ENCODE assay signal across 18 mouse cellular contexts in genomic region chr10:117105015-117105414, GRCm38 (mm10). TPM values are rescaled to one million over a fixed set of nuclear protein-coding genes. Genes with fewer than 3 reads are reported as not detected.
DNase-seq lines count a peak whose midpoint lies in the region; ATAC-seq lines count a peak whose summit lies in the region.
"Had no signal": no experiment of that assay in that cellular context is flagged by ENCODE, and none has a peak within 500 bp of the region (broad histone marks: within the 10 kb centered on the region; RNA-seq: fewer than 3 reads in every experiment).

No protein-coding gene starts in this region.

- no peak overlapping the region for H3K9ac ChIP-seq in heart, embryonic 15.5 days
- H3K9ac ChIP-seq in intestine, embryonic 16.5 days (ENCODE audit: low read depth, low read length): no peak overlapping the region
- no peak overlapping the region for H3K9ac ChIP-seq in stomach, embryonic 16.5 days (ENCODE audit: low read length)
- H3K9ac ChIP-seq: embryonic facial prominence, embryonic 15.5 days; midbrain, embryonic 12.5 days had no signal

- DNase-seq in heart, postnatal 4 days: no peak
- DNase-seq in thymus, postnatal 0 days (ENCODE audit: low spot score): peak; percentile 36
- no peak for DNase-seq in thymus, adult 18-20 months
- no peak for DNase-seq in layer of hippocampus, postnatal 14 days (ENCODE audit: low spot score in 2 of 2)
- no peak for DNase-seq in kidney, adult 8-10 months
- DNase-seq: cerebellum, postnatal 10 days; heart, adult 18-20 months; lung, adult 2 months; spleen, adult 18-20 months had no signal

- H3K4me1 ChIP-seq in heart, embryonic 15.5 days (replicated peaks): peaks cover 40% of the 10 kb centered on the region
- H3K4me1 ChIP-seq in intestine, embryonic 16.5 days (ENCODE audit: control insufficient read depth, insufficient read depth, low read length): peaks cover 27% of the 10 kb centered on the region
- peaks cover 26% of the 10 kb centered on the region for H3K4me1 ChIP-seq in stomach, embryonic 16.5 days (ENCODE audit: control insufficient read depth, insufficient read depth, low read length)

- ATAC-seq in heart, embryonic 15.5 days (replicated peaks; ENCODE audit: insufficient number of reproducible peaks, insufficient read depth, low FRiP score, low read depth): no peak; the same call in 1 of the 2 replicates
- peak; percentile 47; the same call in 1 of the 2 replicates for ATAC-seq in intestine, embryonic 16.5 days
- peak; percentile 35; the same call in 1 of the 2 replicates for ATAC-seq in stomach, embryonic 16.5 days (ENCODE audit: insufficient read depth, low FRiP score)

- no peak overlapping the region for H3K4me2 ChIP-seq in heart, embryonic 15.5 days
- 0 out of 2 replicates have a peak overlapping the region, but pooled peaks have one; percentile 17 for H3K4me2 ChIP-seq in intestine, embryonic 16.5 days (ENCODE audit: low read depth, low read length)
- no peak overlapping the region for H3K4me2 ChIP-seq in stomach, embryonic 16.5 days (ENCODE audit: low read depth, low read length)
- H3K4me2 ChIP-seq: embryonic facial prominence, embryonic 15.5 days; midbrain, embryonic 12.5 days had no signal

- H3K27me3 ChIP-seq in heart, embryonic 15.5 days: no peaks in the 10 kb centered on the region
- H3K27me3 ChIP-seq in intestine, embryonic 16.5 days (replicated peaks; ENCODE audit: control insufficient read depth, insufficient read depth, low read length): no peaks in the 10 kb centered on the region
- H3K27me3 ChIP-seq in stomach, embryonic 16.5 days (ENCODE audit: control insufficient read depth, insufficient read depth, low read length): no peaks in the 10 kb centered on the region
- H3K27me3 ChIP-seq: embryonic facial prominence, embryonic 15.5 days; midbrain, embryonic 12.5 days had no signal

- no peaks in the 10 kb centered on the region for H3K9me3 ChIP-seq in heart, embryonic 15.5 days (replicated peaks)
- no peaks in the 10 kb centered on the region for H3K9me3 ChIP-seq in intestine, embryonic 16.5 days (ENCODE audit: control insufficient read depth, low read length)
- H3K9me3 ChIP-seq in stomach, embryonic 16.5 days (replicated peaks; ENCODE audit: control insufficient read depth, low read length): no peaks in the 10 kb centered on the region
- H3K9me3 ChIP-seq: embryonic facial prominence, embryonic 15.5 days; midbrain, embryonic 12.5 days had no signal

- H3K27ac ChIP-seq in heart, embryonic 15.5 days: peak overlapping the region; percentile 49
- H3K27ac ChIP-seq in intestine, embryonic 16.5 days (ENCODE audit: low read length): peak overlapping the region; percentile 37; the same call in 1 of the 2 replicates
- H3K27ac ChIP-seq in stomach, embryonic 16.5 days (ENCODE audit: low read length): no peak overlapping the region; the same call in 1 of the 2 replicates
- H3K27ac ChIP-seq: embryonic facial prominence, embryonic 15.5 days; left cerebral cortex, adult 2 months; midbrain, embryonic 12.5 days had no signal

- 0 out of 2 replicates have a peak, but pooled peaks cover 3% of the 10 kb centered on the region for H3K36me3 ChIP-seq in heart, embryonic 15.5 days
- no peaks in the 10 kb centered on the region for H3K36me3 ChIP-seq in intestine, embryonic 16.5 days (ENCODE audit: control insufficient read depth, insufficient read depth, low read length)
- H3K36me3 ChIP-seq in stomach, embryonic 16.5 days (ENCODE audit: control insufficient read depth, insufficient read depth, low read length): no peaks in the 10 kb centered on the region
- H3K36me3 ChIP-seq: embryonic facial prominence, embryonic 15.5 days; midbrain, embryonic 12.5 days had no signal

- 58% methylated on average over 4 of the region's 4 CpGs for WGBS in heart, embryonic 15.5 days
- 57% methylated on average over 4 of the region's 4 CpGs for WGBS in intestine, embryonic 16.5 days
- 48% methylated on average over 4 of the region's 4 CpGs for WGBS in stomach, embryonic 16.5 days

- H3K4me3 ChIP-seq in heart, embryonic 15.5 days: no peak overlapping the region
- H3K4me3 ChIP-seq in intestine, embryonic 16.5 days (ENCODE audit: low read length): no peak overlapping the region
- H3K4me3 ChIP-seq in stomach, embryonic 16.5 days (replicated peaks; ENCODE audit: low read length): no peak overlapping the region
- H3K4me3 ChIP-seq: embryonic facial prominence, embryonic 15.5 days; left cerebral cortex, adult 2 months; midbrain, embryonic 12.5 days had no signal

RNA-seq across cellular contexts. Expression of gene Cct2, which starts 41.4 kb away (rescaled TPM):
- 139 and 171 TPM in 2 replicates for polyA plus RNA-seq in heart, embryonic 15.5 days (2015; fragmentation: Nextera tagmentation; extraction: Ambion mirVana)
- total RNA-seq in heart, postnatal 4 days (2021): 100 to 1,000 TPM; 188 to 195 TPM
- 263 and 270 TPM in 2 replicates for polyA plus RNA-seq in thymus, postnatal 0 days (2015; fragmentation: Nextera tagmentation; extraction: Ambion mirVana)
- 216 and 238 TPM in 2 replicates for polyA plus RNA-seq in intestine, embryonic 16.5 days (2015; fragmentation: Nextera tagmentation; extraction: Ambion mirVana)
- polyA plus RNA-seq in stomach, embryonic 16.5 days (2015; fragmentation: Nextera tagmentation; extraction: Ambion mirVana): 201 and 215 TPM in 2 replicates
- 100 to 1,000 TPM; 203 to 205 TPM for total RNA-seq in layer of hippocampus, postnatal 14 days (2021)

RNA-seq across cellular contexts. Expression of gene Frs2, which starts 43.3 kb away (rescaled TPM):
- polyA plus RNA-seq in heart, embryonic 15.5 days (2015; fragmentation: Nextera tagmentation; extraction: Ambion mirVana): 14.8 and 14.9 TPM in 2 replicates
- total RNA-seq in heart, postnatal 4 days (2021): 10 to 100 TPM; 23.5 to 25.6 TPM
- polyA plus RNA-seq in thymus, postnatal 0 days (2015; fragmentation: Nextera tagmentation; extraction: Ambion mirVana): 13.1 and 14.6 TPM in 2 replicates
- polyA plus RNA-seq in intestine, embryonic 16.5 days (2015; fragmentation: Nextera tagmentation; extraction: Ambion mirVana): 13.9 and 15.6 TPM in 2 replicates
- polyA plus RNA-seq in stomach, embryonic 16.5 days (2015; fragmentation: Nextera tagmentation; extraction: Ambion mirVana): 18.7 and 20.8 TPM in 2 replicates
- 10 to 100 TPM; 28.0 to 30.0 TPM for total RNA-seq in layer of hippocampus, postnatal 14 days (2021)

RNA-seq across cellular contexts. Expression of gene Lrrc10, which starts 59.9 kb away (rescaled TPM):
- polyA plus RNA-seq in heart, embryonic 15.5 days (2015; fragmentation: Nextera tagmentation; extraction: Ambion mirVana): 52.1 and 60.4 TPM in 2 replicates
- 100 to 1,000 TPM; 102 to 106 TPM for total RNA-seq in heart, postnatal 4 days (2021)
- polyA plus RNA-seq in thymus, postnatal 0 days (2015; fragmentation: Nextera tagmentation; extraction: Ambion mirVana): not detected in 2 replicates
- polyA plus RNA-seq in intestine, embryonic 16.5 days (2015; fragmentation: Nextera tagmentation; extraction: Ambion mirVana): not detected in 2 replicates
- polyA plus RNA-seq in stomach, embryonic 16.5 days (2015; fragmentation: Nextera tagmentation; extraction: Ambion mirVana): not detected in 2 replicates
- under 1 TPM in 1 of 2 experiments, not detected in 1; 0.30 TPM for total RNA-seq in layer of hippocampus, postnatal 14 days (2021)
- total RNA-seq: adrenal gland, postnatal 4 days; left cerebral cortex, adult 2 months; neutrophil, adult 5-6 weeks had no signal
- polyA plus RNA-seq: kidney, embryonic 14.5 days; midbrain, embryonic 12.5 days had no signal

Comparison
In these comparisons a context has a peak if more than half of its experiments do, and no peak if none do; other contexts are left out.
1. RNA of gene Lrrc10, which starts 59.9 kb away (polyA plus RNA-seq): 52.1 to 60.4 TPM in heart, embryonic 15.5 days; not detected in stomach, embryonic 16.5 days, not detected in intestine, embryonic 16.5 days and not detected in thymus, postnatal 0 days; every median in the first group is over 10 times any median in the second.